Mouse (Mus musculus): ENCODE data around the gene Tor1a.
A peak's percentile ranks its signal among the peaks of the same experiment; 100 is the strongest.

Gene Tor1a

GRCm38 (mm10) chr2:30967352-30968327 lies at the start of gene Tor1a:
Gene Tor1a, minus strand, starts transcription at chr2:30967933.
- DNase-seq = peak; percentile 90

GRCm38 (mm10) chr2:31013371-31014120 lies 45.8 kb upstream of the Tor1a start:
- DNase-seq = no peak

- no peak for DNase-seq
Observed at GRCm38 (mm10) chr2:31007208-31007607, 39.5 kb upstream of the Tor1a start.

GRCm38 (mm10) chr2:31006434-31006833 lies 38.7 kb upstream of the Tor1a start:
- DNase-seq = no peak

GRCm38 (mm10) chr2:31005453-31005852 lies 37.7 kb upstream of the Tor1a start:
- DNase-seq = no peak

- peak; percentile 54 to 69 for DNase-seq
Observed at GRCm38 (mm10) chr2:31002857-31003256, 35.1 kb upstream of the Tor1a start.

- DNase-seq = no peak
Observed at GRCm38 (mm10) chr2:30998443-30999260, 30.9 kb upstream of the Tor1a start.

GRCm38 (mm10) chr2:30995432-30995996 lies 27.8 kb upstream of the Tor1a start:
- DNase-seq = peak; percentile 44 to 52

- DNase-seq = no peak
Observed at GRCm38 (mm10) chr2:30994853-30995252, 27.1 kb upstream of the Tor1a start.

- no peak for DNase-seq
Observed at GRCm38 (mm10) chr2:30990221-30990620, 22.5 kb upstream of the Tor1a start.

- peak in 1 of 2 experiments; percentile 39 for DNase-seq
Observed at GRCm38 (mm10) chr2:30985111-30986020, 17.6 kb upstream of the Tor1a start.

- no peak for DNase-seq
Observed at GRCm38 (mm10) chr2:30983024-30983423, 15.3 kb upstream of the Tor1a start.

- DNase-seq = peak; percentile 99 to 100
Observed at GRCm38 (mm10) chr2:30981790-30982513, 14.2 kb upstream of the Tor1a start, which contains the start of the genes BC005624 and Usp20. Gene BC005624, minus strand, starts transcription at chr2:30982201. Gene Usp20, plus strand, starts transcription at chr2:30982279.

GRCm38 (mm10) chr2:30966826-30967225 lies 907 bp downstream of the Tor1a start:
- DNase-seq = no peak

GRCm38 (mm10) chr2:30965627-30966026 lies 2.1 kb downstream of the Tor1a start:
- DNase-seq = no peak

- no peak for DNase-seq
Observed at GRCm38 (mm10) chr2:30962570-30963254, 5.0 kb downstream of the Tor1a start.

- DNase-seq = no peak
Observed at GRCm38 (mm10) chr2:30959856-30960255, 7.9 kb downstream of the Tor1a start.

- DNase-seq = no peak
Observed at GRCm38 (mm10) chr2:30958726-30959125, 9.0 kb downstream of the Tor1a start.

- no peak for DNase-seq
Observed at GRCm38 (mm10) chr2:30957511-30957910, 10.2 kb downstream of the Tor1a start.

- no peak for DNase-seq
Observed at GRCm38 (mm10) chr2:30954797-30955196, 12.9 kb downstream of the Tor1a start.

Data from cerebellum, adult 18-20 months (tissue).